Mouse (Mus musculus) heart, embryonic 15.5 days (tissue): ENCODE measurements at regions not wholly inside any gene's neighbourhood (a gene's known extent, or its start where the extent isn't known, plus 50 kb on each side); places are given as distances from the start of the nearest gene placed in this dataset.
"Not testable (repeated sequence)": the region's sequence is repeated elsewhere in the genome, so short reads cannot be mapped to it uniquely, and the experiment has no call there.

Experiments
- ATAC-seq: fragments of 200-750 bp; cut with Nextera tagmentation; replicated peaks from 2 replicates; pipeline ENCODE4 v1.8.0; 2017; ENCODE audit warnings: low read depth, moderate TSS enrichment; ENCODE audit not compliant: insufficient number of reproducible peaks, insufficient read depth, low FRiP score
- H3K27ac ChIP-seq: fragments of 300-500 bp; sonication (generic); 2 replicates; pipeline ENCODE4 v1.5.1; 2015; ENCODE audit warnings: mild to moderate bottlenecking, inconsistent platforms
- H3K27me3 ChIP-seq: fragments of 300-500 bp; sonication (generic); 2 replicates; pipeline ENCODE4 v1.6.1; 2015; ENCODE audit warnings: inconsistent platforms
- H3K36me3 ChIP-seq: fragments of 300-500 bp; sonication (generic); 2 replicates; pipeline ENCODE4 v1.6.1; 2015; ENCODE audit warnings: mild to moderate bottlenecking, inconsistent platforms
- H3K4me1 ChIP-seq: fragments of 300-500 bp; sonication (generic); replicated peaks from 2 replicates; pipeline ENCODE4 v1.6.1; 2015; ENCODE audit warnings: inconsistent platforms
- H3K4me2 ChIP-seq: fragments of 300-500 bp; sonication (generic); 2 replicates; pipeline ENCODE4 v1.6.1; 2015; ENCODE audit warnings: inconsistent platforms, mild to moderate bottlenecking, moderate library complexity
- H3K4me3 ChIP-seq: fragments of 300-500 bp; sonication (generic); 2 replicates; pipeline ENCODE4 v1.5.1; 2015; ENCODE audit warnings: mild to moderate bottlenecking, inconsistent platforms
- H3K9ac ChIP-seq: fragments of 300-500 bp; sonication (generic); 2 replicates; pipeline ENCODE4 v1.6.1; 2015; ENCODE audit warnings: mild to moderate bottlenecking, inconsistent platforms
- H3K9me3 ChIP-seq: fragments of 300-500 bp; sonication (generic); replicated peaks from 2 replicates; pipeline ENCODE4 v1.6.1; 2016; ENCODE audit warnings: inconsistent platforms
- WGBS: fragments of 180-500 bp; shearing (Covaris S2); methylation state at CpG from one replicate; pipeline ENCODE4 v1.1.7; 2015; ENCODE audit warnings: mixed read lengths; 5-methylcytosine and 5-hydroxymethylcytosine counted together

GRCm38 (mm10) chr10:30359051-30359450 lies 158.7 kb upstream of the Cenpw start:
- 93% methylated on average over 1 of the region's 1 CpGs for WGBS
- no peak for ATAC-seq
- Histone ChIP-seq H3K9ac (no peak overlapping the region), H3K4me3 (no peak overlapping the region), H3K27ac (no peak overlapping the region), H3K4me1 (no peaks in the 10 kb centered on the region), H3K4me2 (no peak overlapping the region), H3K36me3 (no peaks in the 10 kb centered on the region), H3K9me3 (no peaks in the 10 kb centered on the region), H3K27me3 (no peaks in the 10 kb centered on the region)

- Histone ChIP-seq H3K36me3 (no peaks in the 10 kb centered on the region), H3K27me3 (no peaks in the 10 kb centered on the region), H3K4me2 (no peak overlapping the region), H3K4me1 (no peaks in the 10 kb centered on the region), H3K27ac (no peak overlapping the region), H3K9me3 (no peaks in the 10 kb centered on the region), H3K4me3 (no peak overlapping the region), H3K9ac (no peak overlapping the region)
- 56% methylated on average over 3 of the region's 3 CpGs for WGBS
- no peak for ATAC-seq
Observed at GRCm38 (mm10) chr10:30342965-30343478, 142.7 kb upstream of the Cenpw start.

- Histone ChIP-seq H3K4me2 (no peak overlapping the region), H3K9me3 (no peaks in the 10 kb centered on the region), H3K9ac (no peak overlapping the region), H3K4me3 (no peak overlapping the region), H3K27ac (no peak overlapping the region), H3K36me3 (no peaks in the 10 kb centered on the region), H3K4me1 (no peaks in the 10 kb centered on the region), H3K27me3 (no peaks in the 10 kb centered on the region)
- no peak for ATAC-seq
- WGBS: 49% methylated on average over 10 of the region's 10 CpGs
Observed at GRCm38 (mm10) chr10:30328334-30329014, 128.1 kb upstream of the Cenpw start.

- H3K27me3 ChIP-seq: no peaks in the 10 kb centered on the region
- WGBS: 56% methylated on average over 8 of the region's 8 CpGs
- H3K9ac ChIP-seq: no peak overlapping the region
- no peaks in the 10 kb centered on the region for H3K9me3 ChIP-seq
- no peak overlapping the region for H3K4me3 ChIP-seq
- no peaks in the 10 kb centered on the region for H3K4me1 ChIP-seq
- no peak overlapping the region for H3K27ac ChIP-seq
- no peaks in the 10 kb centered on the region for H3K36me3 ChIP-seq
- no peak overlapping the region for H3K4me2 ChIP-seq
- ATAC-seq: no peak
Observed at GRCm38 (mm10) chr10:30327849-30328248, 127.5 kb upstream of the Cenpw start.

- no peak for ATAC-seq
- Histone ChIP-seq H3K9me3 (no peaks in the 10 kb centered on the region), H3K4me1 (no peaks in the 10 kb centered on the region), H3K36me3 (no peaks in the 10 kb centered on the region), H3K27ac (no peak overlapping the region), H3K4me2 (no peak overlapping the region), H3K9ac (no peak overlapping the region), H3K4me3 (no peak overlapping the region), H3K27me3 (no peaks in the 10 kb centered on the region)
- 56% methylated on average over 1 of the region's 1 CpGs for WGBS
Observed at GRCm38 (mm10) chr10:30326861-30327260, 126.5 kb upstream of the Cenpw start.

- 86% methylated on average over 3 of the region's 7 CpGs for WGBS
- H3K9me3 ChIP-seq, H3K27ac ChIP-seq, H3K4me2 ChIP-seq, ATAC-seq, H3K4me3 ChIP-seq, H3K36me3 ChIP-seq, H3K4me1 ChIP-seq, H3K27me3 ChIP-seq, H3K9ac ChIP-seq: not testable (repeated sequence)
Observed at GRCm38 (mm10) chr10:30295871-30296270, 95.5 kb upstream of the Cenpw start.

GRCm38 (mm10) chr10:30281666-30282065 lies 81.3 kb upstream of the Cenpw start:
- H3K9ac ChIP-seq: no peak overlapping the region
- H3K4me3 ChIP-seq: no peak overlapping the region
- no peaks in the 10 kb centered on the region for H3K9me3 ChIP-seq
- 76% methylated on average over 2 of the region's 2 CpGs for WGBS
- no peaks in the 10 kb centered on the region for H3K27me3 ChIP-seq
- H3K4me1 ChIP-seq: no peaks in the 10 kb centered on the region
- no peaks in the 10 kb centered on the region for H3K36me3 ChIP-seq
- H3K27ac ChIP-seq: no peak overlapping the region
- ATAC-seq: no peak
- H3K4me2 ChIP-seq: no peak overlapping the region

GRCm38 (mm10) chr10:30280451-30280850 lies 80.1 kb upstream of the Cenpw start:
- Histone ChIP-seq H3K9ac (no peak overlapping the region), H3K27me3 (no peaks in the 10 kb centered on the region), H3K36me3 (no peaks in the 10 kb centered on the region), H3K9me3 (no peaks in the 10 kb centered on the region), H3K4me1 (no peaks in the 10 kb centered on the region), H3K27ac (no peak overlapping the region), H3K4me2 (no peak overlapping the region), H3K4me3 (no peak overlapping the region)
- no peak for ATAC-seq
- 73% methylated on average over 1 of the region's 1 CpGs for WGBS

- Histone ChIP-seq H3K27ac (no peak overlapping the region), H3K27me3 (no peaks in the 10 kb centered on the region), H3K9me3 (no peaks in the 10 kb centered on the region), H3K36me3 (no peaks in the 10 kb centered on the region), H3K4me1 (no peaks in the 10 kb centered on the region), H3K9ac (no peak overlapping the region), H3K4me2 (no peak overlapping the region), H3K4me3 (no peak overlapping the region)
- no peak for ATAC-seq
- 41% methylated on average over 3 of the region's 3 CpGs for WGBS
Observed at GRCm38 (mm10) chr10:30279978-30280377, 79.6 kb upstream of the Cenpw start.

GRCm38 (mm10) chr10:30278987-30279386 lies 78.6 kb upstream of the Cenpw start:
- H3K4me1 ChIP-seq: no peaks in the 10 kb centered on the region
- no peaks in the 10 kb centered on the region for H3K27me3 ChIP-seq
- no peak overlapping the region for H3K4me2 ChIP-seq
- H3K9ac ChIP-seq: no peak overlapping the region
- no peaks in the 10 kb centered on the region for H3K9me3 ChIP-seq
- no peaks in the 10 kb centered on the region for H3K36me3 ChIP-seq
- ATAC-seq: no peak
- no peak overlapping the region for H3K27ac ChIP-seq
- no peak overlapping the region for H3K4me3 ChIP-seq

- Histone ChIP-seq H3K9ac (no peak overlapping the region), H3K9me3 (no peaks in the 10 kb centered on the region), H3K36me3 (no peaks in the 10 kb centered on the region), H3K4me2 (no peak overlapping the region), H3K27me3 (no peaks in the 10 kb centered on the region), H3K27ac (no peak overlapping the region), H3K4me3 (no peak overlapping the region), H3K4me1 (no peaks in the 10 kb centered on the region)
- ATAC-seq: no peak
- 79% methylated on average over 4 of the region's 4 CpGs for WGBS
Observed at GRCm38 (mm10) chr10:30265129-30265528, 64.8 kb upstream of the Cenpw start.

- Histone ChIP-seq H3K36me3 (no peaks in the 10 kb centered on the region), H3K4me2 (no peak overlapping the region), H3K9ac (no peak overlapping the region), H3K4me1 (no peaks in the 10 kb centered on the region), H3K4me3 (no peak overlapping the region), H3K27ac (no peak overlapping the region), H3K9me3 (no peaks in the 10 kb centered on the region), H3K27me3 (no peaks in the 10 kb centered on the region)
- no peak for ATAC-seq
- WGBS: 47% methylated on average over 3 of the region's 3 CpGs
Observed at GRCm38 (mm10) chr10:30259716-30260115, 59.4 kb upstream of the Cenpw start.
